Mouse (Mus musculus) heart, adult 11 months (tissue): ENCODE measurements around the gene Gas7.
A peak's percentile ranks its signal among the peaks of the same experiment; 100 is the strongest.

Experiments
- DNase-seq: peaks from one replicate; pipeline ENCODE4 v3.0.0; 2022

The Gas7 gene

DNA sequence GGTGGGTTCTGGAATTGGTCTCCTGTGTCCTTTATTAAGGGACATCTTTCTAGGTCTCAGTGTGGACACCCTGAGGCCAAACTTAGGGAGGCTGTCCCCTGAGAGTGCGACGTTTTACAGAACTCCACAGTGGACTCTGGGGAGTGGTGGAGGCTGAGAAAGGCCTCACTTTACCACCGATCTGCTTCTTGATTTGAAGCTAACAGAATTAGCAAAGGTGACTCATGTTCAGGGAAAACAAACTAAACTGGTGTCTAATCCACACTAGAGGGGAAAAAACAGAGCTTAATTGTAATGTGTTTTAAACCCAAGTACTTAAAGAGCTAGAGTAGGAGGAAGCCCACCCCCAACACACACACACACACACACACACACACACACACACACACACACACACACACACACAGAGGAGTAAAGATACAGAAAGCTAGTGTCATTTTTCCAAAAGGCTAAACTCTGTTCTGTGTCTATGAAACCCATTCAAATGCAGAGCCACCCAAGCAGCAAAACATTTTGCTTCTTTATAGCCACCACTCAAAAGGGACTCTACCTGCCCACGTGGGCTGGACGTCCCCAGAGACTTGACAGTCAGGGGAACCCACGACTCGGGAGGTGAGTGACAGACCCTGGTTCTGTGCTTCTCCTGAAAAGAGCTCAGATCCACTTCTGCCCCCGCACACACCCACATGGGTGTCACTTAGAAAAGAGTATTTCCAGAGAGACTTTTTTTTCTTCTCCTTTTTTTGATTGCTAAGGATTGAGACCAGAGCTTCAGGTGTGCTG is 268.2 kb downstream of the Gas7 start:
- peak; percentile 81 for DNase-seq

DNA sequence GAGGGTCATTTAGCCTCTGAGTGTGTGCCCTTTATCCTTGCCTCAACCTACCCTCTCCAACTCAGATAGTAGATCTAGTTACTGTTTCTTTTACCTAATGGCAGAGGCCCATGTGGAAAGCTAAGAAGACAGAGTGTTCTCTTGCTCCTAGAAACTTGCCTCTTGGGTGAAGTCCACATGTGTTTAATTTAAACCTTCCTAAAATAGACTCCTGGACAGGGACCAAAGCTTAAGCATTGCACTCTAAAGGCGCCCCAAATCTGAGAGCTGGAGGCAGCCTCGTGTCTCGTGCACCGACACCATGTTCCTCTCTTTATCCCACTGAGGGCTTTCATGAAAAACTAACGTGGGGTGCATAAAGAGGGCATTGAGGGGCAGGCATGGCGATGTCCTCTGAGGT is 271.9 kb downstream of the Gas7 start:
- peak; percentile 72 for DNase-seq

DNA sequence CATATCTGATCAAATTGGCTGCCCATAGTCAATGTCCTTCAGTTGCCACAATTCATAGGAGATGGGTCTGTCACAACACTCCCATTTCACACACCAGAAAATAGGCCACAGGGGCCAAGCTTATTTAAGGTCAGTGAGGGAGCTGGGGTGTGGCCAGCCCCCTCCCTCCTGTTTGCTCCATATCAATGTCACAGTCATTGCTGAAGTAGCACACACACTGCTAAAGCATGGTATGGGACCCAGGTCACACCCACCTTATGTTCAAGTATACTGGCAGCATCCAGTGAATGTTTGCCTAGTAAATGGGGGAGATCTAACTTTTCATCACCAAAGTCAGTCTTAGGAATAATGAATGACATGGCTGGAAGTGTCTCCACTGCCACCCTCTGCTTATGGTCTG is 273.5 kb downstream of the Gas7 start:
- DNase-seq: peak; percentile 70

DNA sequence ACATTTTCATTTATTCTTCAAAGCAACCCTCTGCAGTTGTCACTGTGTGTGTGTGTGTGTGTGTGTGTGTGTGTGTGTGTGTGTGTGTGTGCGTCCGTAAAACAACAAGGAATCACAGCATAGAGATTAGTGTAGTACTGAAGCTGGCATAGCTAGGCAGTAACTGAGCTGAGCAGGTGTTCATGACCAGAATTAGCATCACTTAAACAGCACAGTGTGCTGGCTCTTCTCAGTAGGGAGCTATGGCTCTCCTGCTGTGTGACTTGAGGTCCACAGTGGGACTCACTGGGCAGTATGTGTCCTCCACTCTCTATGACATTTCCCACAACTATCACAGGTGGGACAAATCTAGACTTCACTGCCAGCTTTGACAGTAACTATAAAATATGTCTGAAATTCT is 275.8 kb downstream of the Gas7 start:
- DNase-seq: peak; percentile 52

DNA sequence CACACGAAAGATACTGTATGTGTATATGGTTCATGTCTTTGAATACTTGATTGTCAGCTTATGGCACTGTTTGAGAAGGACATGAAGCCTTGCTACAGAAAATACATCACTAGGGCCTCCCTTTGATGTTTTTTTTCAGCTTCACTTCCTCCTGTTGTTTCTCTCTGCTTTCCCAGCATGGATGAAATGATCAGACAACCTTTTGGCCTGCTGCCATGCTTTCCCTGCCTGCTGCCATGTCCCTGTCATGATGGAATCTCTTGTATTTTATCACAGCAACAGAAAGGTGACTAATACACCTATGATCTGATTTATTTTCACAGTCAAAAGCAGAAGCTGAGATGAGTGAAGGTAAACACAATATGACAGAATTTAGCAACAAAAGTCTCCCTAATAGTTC is 278.5 kb downstream of the Gas7 start:
- no peak for DNase-seq

DNA sequence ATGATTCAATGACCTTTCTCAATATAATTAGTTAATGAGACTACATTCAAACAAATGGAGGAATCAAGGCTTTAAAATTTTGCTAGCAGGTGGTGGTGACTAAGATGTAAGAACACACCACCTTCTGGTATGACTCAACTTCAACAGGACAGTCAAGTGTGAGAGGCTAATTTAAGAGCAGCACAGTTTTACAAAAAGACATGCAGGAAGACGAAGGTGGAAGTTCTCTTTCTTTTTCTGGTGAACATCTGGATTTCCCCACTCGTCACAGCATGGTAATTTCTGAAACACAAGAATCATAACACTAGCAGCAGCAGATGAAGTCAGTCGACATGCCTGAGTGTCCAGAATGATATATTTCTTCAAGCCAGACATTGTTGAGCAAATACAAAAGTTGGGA is 279.4 kb downstream of the Gas7 start:
- DNase-seq: no peak

DNA sequence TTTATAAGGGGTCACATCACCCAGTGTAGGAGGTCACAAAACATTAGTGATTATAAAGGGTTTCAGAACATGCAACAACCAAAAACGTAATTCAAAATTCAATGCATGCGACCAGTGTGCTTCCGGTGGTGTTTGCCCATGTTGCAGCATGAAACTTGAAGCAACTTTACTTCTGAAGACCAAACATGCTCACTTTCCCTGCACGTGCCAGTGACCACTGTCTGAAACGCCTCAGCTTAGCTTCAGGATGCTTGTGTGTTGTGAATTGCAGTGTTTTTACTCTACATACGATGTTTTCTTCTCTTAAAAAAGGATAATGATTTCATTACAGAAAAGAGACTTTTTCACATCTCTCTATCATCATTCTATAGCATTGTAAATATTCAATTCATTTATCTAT is 283.1 kb downstream of the Gas7 start:
- DNase-seq: no peak
